Mouse (Mus musculus) right cerebral cortex, adult 2 months (tissue): ENCODE results near the gene Commd7.
"Not testable (repeated sequence)": the region's sequence is repeated elsewhere in the genome, so short reads cannot be mapped to it uniquely, and the experiment has no call there.

Source experiments
- DNase-seq, 2 experiments: peaks; one replicate each; pipeline ENCODE4 v3.0.0; 2021 to 2022; ENCODE audit warnings: low spot score in 2 of 2

The Commd7 gene

GRCm38 (mm10) chr2:153631976-153632870 is at the start of gene Commd7:
TSS of gene Commd7 (minus strand) at chr2:153632781.
- DNase-seq, result peak; percentile 86 to 89

- peak; percentile 52 to 65 for DNase-seq
Measured at GRCm38 (mm10) chr2:153679959-153680358, 47.4 kb upstream of the Commd7 start.

GRCm38 (mm10) chr2:153677550-153677949 is 45.0 kb upstream of the Commd7 start:
- DNase-seq, result no peak

GRCm38 (mm10) chr2:153676944-153677343 is 44.4 kb upstream of the Commd7 start:
- DNase-seq, result no peak

- DNase-seq, result not testable (repeated sequence)
Measured at GRCm38 (mm10) chr2:153675364-153675763, 42.8 kb upstream of the Commd7 start.

- DNase-seq, result no peak
Measured at GRCm38 (mm10) chr2:153672619-153673018, 40.0 kb upstream of the Commd7 start.

GRCm38 (mm10) chr2:153670111-153670510 is 37.5 kb upstream of the Commd7 start:
- no peak for DNase-seq

GRCm38 (mm10) chr2:153668754-153669376 is 36.3 kb upstream of the Commd7 start:
- DNase-seq, result peak; percentile 17 to 35

- DNase-seq, result no peak
Measured at GRCm38 (mm10) chr2:153665401-153665800, 32.8 kb upstream of the Commd7 start.

- no peak for DNase-seq
Measured at GRCm38 (mm10) chr2:153660616-153661015, 28.0 kb upstream of the Commd7 start.

GRCm38 (mm10) chr2:153657659-153658058 is 25.1 kb upstream of the Commd7 start:
- DNase-seq, result not testable (repeated sequence)

- DNase-seq, result no peak
Measured at GRCm38 (mm10) chr2:153651681-153652080, 19.1 kb upstream of the Commd7 start.

- DNase-seq, result no peak
Measured at GRCm38 (mm10) chr2:153650014-153650687, 17.6 kb upstream of the Commd7 start.

- DNase-seq, result peak; percentile 17 to 44
Measured at GRCm38 (mm10) chr2:153649298-153650013, 16.9 kb upstream of the Commd7 start, which contains the start of gene Dnmt3b. TSS of gene Dnmt3b (plus strand) at chr2:153649450.

GRCm38 (mm10) chr2:153648773-153649297 is 16.3 kb upstream of the Commd7 start:
- no peak for DNase-seq

- DNase-seq, result no peak
Measured at GRCm38 (mm10) chr2:153642999-153643398, 10.4 kb upstream of the Commd7 start.

GRCm38 (mm10) chr2:153642496-153642895 is 9.9 kb upstream of the Commd7 start:
- DNase-seq, result no peak

GRCm38 (mm10) chr2:153638977-153639680 is 6.5 kb upstream of the Commd7 start:
- no peak for DNase-seq

GRCm38 (mm10) chr2:153633259-153633658 is 678 bp upstream of the Commd7 start:
- DNase-seq, result no peak

GRCm38 (mm10) chr2:153632871-153633226 is 268 bp upstream of the Commd7 start:
- no peak for DNase-seq

GRCm38 (mm10) chr2:153630950-153631349 is 1.6 kb downstream of the Commd7 start:
- no peak for DNase-seq
